Mouse (Mus musculus): ENCODE measurements at regions not wholly inside any gene's neighbourhood (a gene's known extent, or its start where the extent isn't known, plus 50 kb on each side); places are given as distances from the start of the nearest gene placed in this dataset.

GRCm38 (mm10) chrX:11100935-11101334 lies 198.1 kb upstream of the H2al1a start:
- TF ChIP-seq POLR2A (IDR thresholded peaks at IDR 0.05; ENCODE audit: borderline replicate concordance, extremely low read depth, insufficient read depth, insufficient read length, poor library complexity, severe bottlenecking) (no peak), CTCF (IDR thresholded peaks at IDR 0.05; ENCODE audit: borderline replicate concordance, extremely low read depth, insufficient read depth, insufficient read length) (peak; percentile 31; the same call in 1 of the 2 replicates)

Data from brain, embryonic 14.5 days (tissue).